In genomic region chrX:114955066-114955465, GRCm38 (mm10) we compare ENCODE assay signal across 28 mouse cellular contexts. TPM values are rescaled to one million over a fixed set of nuclear protein-coding genes. Genes with fewer than 3 reads are reported as not detected.
"Had no signal": no experiment of that assay in that cellular context is flagged by ENCODE, and none has a peak within 500 bp of the region (broad histone marks: within the 10 kb centered on the region; RNA-seq: fewer than 3 reads in every experiment).

No protein-coding gene starts in this region.

- ATAC-seq: liver, postnatal 0 days; lung, postnatal 0 days; midbrain, embryonic 15.5 days had no signal

- H3K9ac ChIP-seq: limb, embryonic 12.5 days; limb, embryonic 15.5 days; liver, embryonic 14.5 days; liver, postnatal 0 days; lung, embryonic 14.5 days; midbrain, embryonic 12.5 days; midbrain, embryonic 15.5 days; neural tube, embryonic 12.5 days; neural tube, embryonic 15.5 days had no signal

- H3K4me1 ChIP-seq: limb, embryonic 12.5 days; limb, embryonic 15.5 days; midbrain, embryonic 12.5 days; midbrain, embryonic 15.5 days; neural tube, embryonic 12.5 days; neural tube, embryonic 15.5 days had no signal

- H3K9me3 ChIP-seq: limb, embryonic 12.5 days; limb, embryonic 15.5 days; midbrain, embryonic 12.5 days; midbrain, embryonic 15.5 days; neural tube, embryonic 12.5 days; neural tube, embryonic 15.5 days had no signal

- H3K4me3 ChIP-seq: limb, embryonic 12.5 days; limb, embryonic 15.5 days; midbrain, embryonic 12.5 days; midbrain, embryonic 15.5 days; neural tube, embryonic 12.5 days; neural tube, embryonic 15.5 days had no signal

- DNase-seq: kidney, postnatal 14 days; kidney, postnatal 4 days; left cerebral cortex, postnatal 4 days; liver, postnatal 0 days; lung, embryonic 14.5 days; right cerebral cortex, adult 18-20 months; right cerebral cortex, postnatal 14 days; right cerebral cortex, postnatal 4 days; thymus, postnatal 25 days had no signal

- H3K27me3 ChIP-seq: limb, embryonic 12.5 days; limb, embryonic 15.5 days; midbrain, embryonic 12.5 days; midbrain, embryonic 15.5 days; neural tube, embryonic 12.5 days; neural tube, embryonic 15.5 days had no signal

- H3K27ac ChIP-seq: limb, embryonic 12.5 days; limb, embryonic 15.5 days; liver, embryonic 14.5 days; macrophage; midbrain, embryonic 12.5 days; midbrain, embryonic 15.5 days; neural tube, embryonic 12.5 days; neural tube, embryonic 15.5 days; stomach, postnatal 0 days had no signal

- H3K4me2 ChIP-seq: limb, embryonic 12.5 days; limb, embryonic 15.5 days; liver, embryonic 11.5 days; lung, embryonic 14.5 days; midbrain, embryonic 12.5 days; midbrain, embryonic 15.5 days; neural tube, embryonic 12.5 days; neural tube, embryonic 15.5 days had no signal

- H3K36me3 ChIP-seq: limb, embryonic 12.5 days; limb, embryonic 15.5 days; midbrain, embryonic 12.5 days; midbrain, embryonic 15.5 days; neural tube, embryonic 12.5 days; neural tube, embryonic 15.5 days had no signal

RNA-seq across cellular contexts. Expression of gene Ube2dnl2, which starts 47.7 kb away (rescaled TPM):
- total RNA-seq: layer of hippocampus, adult 18-20 months; layer of hippocampus, postnatal 14 days; left cerebral cortex, adult 8-10 months; left cerebral cortex, postnatal 14 days; left cerebral cortex, postnatal 4 days; megakaryocyte, adult 5-6 weeks had no signal
- polyA plus RNA-seq: kidney, embryonic 16.5 days; limb, embryonic 12.5 days; limb, embryonic 15.5 days; liver, embryonic 11.5 days; liver, embryonic 14.5 days; liver, postnatal 0 days; lung, embryonic 14.5 days; lung, postnatal 0 days; macrophage; midbrain, embryonic 12.5 days; midbrain, embryonic 15.5 days; neural tube, embryonic 12.5 days; neural tube, embryonic 15.5 days; stomach, embryonic 14.5 days; stomach, postnatal 0 days; thymus, postnatal 0 days had no signal

RNA-seq across cellular contexts. Expression of gene Ube2dnl1, which starts 50.3 kb away (rescaled TPM):
- total RNA-seq: layer of hippocampus, adult 18-20 months; layer of hippocampus, postnatal 14 days; left cerebral cortex, adult 8-10 months; left cerebral cortex, postnatal 14 days; left cerebral cortex, postnatal 4 days; megakaryocyte, adult 5-6 weeks had no signal
- polyA plus RNA-seq: kidney, embryonic 16.5 days; limb, embryonic 12.5 days; limb, embryonic 15.5 days; liver, embryonic 11.5 days; liver, embryonic 14.5 days; liver, postnatal 0 days; lung, embryonic 14.5 days; lung, postnatal 0 days; macrophage; midbrain, embryonic 12.5 days; midbrain, embryonic 15.5 days; neural tube, embryonic 12.5 days; neural tube, embryonic 15.5 days; stomach, embryonic 14.5 days; stomach, postnatal 0 days; thymus, postnatal 0 days had no signal
